Mouse (Mus musculus) gastrocnemius, postnatal 10 days (tissue): ENCODE measurements around the gene Lyzl4. TPM values are rescaled to one million over a fixed set of nuclear protein-coding genes. Genes with fewer than 3 reads are reported as not detected.
"Not testable (repeated sequence)": the region's sequence is repeated elsewhere in the genome, so short reads cannot be mapped to it uniquely, and the experiment has no call there.

ENCODE experiments used
- DNase-seq: peaks from one replicate; pipeline ENCODE4 v3.0.0; 2021; ENCODE audit warnings: mixed read lengths
- total RNA-seq, 2 experiments: library from RNA; stranded (reverse); gene quantifications; 2 replicates each; pipeline ENCODE4 v1.2.3; 2021

Gene Lyzl4
- total RNA-seq, 2 experiments from 2014 or later, result 0.81 TPM; not detected in 1

- no peak for DNase-seq
Observed at GRCm38 (mm10) chr9:121600201-121600860, 41.6 kb downstream of the Lyzl4 start.

- no peak for DNase-seq
Observed at GRCm38 (mm10) chr9:121599551-121599950, 42.3 kb downstream of the Lyzl4 start.

- DNase-seq, result no peak
Observed at GRCm38 (mm10) chr9:121598106-121598505, 43.8 kb downstream of the Lyzl4 start.

- DNase-seq, result no peak
Observed at GRCm38 (mm10) chr9:121594771-121595170, 47.1 kb downstream of the Lyzl4 start.

- not testable (repeated sequence) for DNase-seq
Observed at GRCm38 (mm10) chr9:121593768-121594167, 48.1 kb downstream of the Lyzl4 start.

GRCm38 (mm10) chr9:121592948-121593550, 48.8 kb downstream of the Lyzl4 start:
- DNase-seq, result no peak

GRCm38 (mm10) chr9:121589533-121589932, 52.4 kb downstream of the Lyzl4 start:
- no peak for DNase-seq

GRCm38 (mm10) chr9:121574380-121574779, 67.5 kb downstream of the Lyzl4 start:
- no peak for DNase-seq

GRCm38 (mm10) chr9:121568451-121568850, 73.4 kb downstream of the Lyzl4 start:
- DNase-seq, result no peak

GRCm38 (mm10) chr9:121566387-121566786, 75.5 kb downstream of the Lyzl4 start:
- no peak for DNase-seq

GRCm38 (mm10) chr9:121563276-121563675, 78.6 kb downstream of the Lyzl4 start:
- DNase-seq, result no peak

GRCm38 (mm10) chr9:121560515-121560914, 81.4 kb downstream of the Lyzl4 start:
- no peak for DNase-seq

- DNase-seq, result no peak
Observed at GRCm38 (mm10) chr9:121558167-121558566, 83.7 kb downstream of the Lyzl4 start.

GRCm38 (mm10) chr9:121556913-121557312, 85.0 kb downstream of the Lyzl4 start:
- no peak for DNase-seq

GRCm38 (mm10) chr9:121555395-121556000, 86.4 kb downstream of the Lyzl4 start:
- DNase-seq, result no peak

- no peak for DNase-seq
Observed at GRCm38 (mm10) chr9:121553643-121554042, 88.3 kb downstream of the Lyzl4 start.

GRCm38 (mm10) chr9:121550327-121550771, 91.5 kb downstream of the Lyzl4 start:
- no peak for DNase-seq

- DNase-seq, result no peak
Observed at GRCm38 (mm10) chr9:121549444-121549843, 92.5 kb downstream of the Lyzl4 start.

GRCm38 (mm10) chr9:121549010-121549409, 92.9 kb downstream of the Lyzl4 start:
- no peak for DNase-seq

- DNase-seq, result no peak
Observed at GRCm38 (mm10) chr9:121547431-121547830, 94.5 kb downstream of the Lyzl4 start.

- DNase-seq, result no peak
Observed at GRCm38 (mm10) chr9:121541530-121541929, 100.4 kb downstream of the Lyzl4 start.

GRCm38 (mm10) chr9:121532626-121533025, 109.3 kb downstream of the Lyzl4 start:
- no peak for DNase-seq

- DNase-seq, result no peak
Observed at GRCm38 (mm10) chr9:121528605-121529357, 113.1 kb downstream of the Lyzl4 start.
